Comparison of ENCODE assay signal across 23 mouse cellular contexts in genomic region chr11:90247793-90248192, GRCm38 (mm10).
"Had no signal": no experiment of that assay in that cellular context is flagged by ENCODE, and none has a peak within 500 bp of the region (broad histone marks: within the 10 kb centered on the region; RNA-seq: fewer than 3 reads in every experiment).

No protein-coding gene starts in this region.

- H3K9ac ChIP-seq: heart, embryonic 12.5 days; intestine, embryonic 15.5 days; limb, embryonic 12.5 days had no signal

- H3K9me3 ChIP-seq: heart, embryonic 10.5 days; heart, embryonic 12.5 days; hindbrain, embryonic 10.5 days; hindbrain, embryonic 13.5 days; intestine, embryonic 15.5 days; limb, embryonic 10.5 days; limb, embryonic 12.5 days had no signal

- DNase-seq: gastrocnemius, postnatal 14 days; gastrocnemius, postnatal 36 days; heart, adult 18-20 months; heart, postnatal 10 days; heart, postnatal 4 days; kidney, adult 18-20 months; kidney, adult 8-10 months; kidney, postnatal 10 days; kidney, postnatal 25 days; kidney, postnatal 4 days; liver had no signal

- H3K4me3 ChIP-seq: heart, embryonic 12.5 days; hindbrain, embryonic 13.5 days; intestine, embryonic 15.5 days; layer of hippocampus, adult 2 months; left cerebral cortex, adult 2 months; limb, embryonic 12.5 days had no signal

- H3K27ac ChIP-seq: intestine, embryonic 15.5 days; left cerebral cortex, adult 2 months; limb, embryonic 10.5 days; limb, embryonic 12.5 days had no signal

- H3K27me3 ChIP-seq: heart, embryonic 12.5 days; intestine, embryonic 15.5 days; limb, embryonic 12.5 days had no signal

- ATAC-seq: hindbrain, embryonic 16.5 days; inflammation-experienced regulatory T-cells, adult 6 months; intestine, embryonic 15.5 days; intestine, postnatal 0 days had no signal

- H3K36me3 ChIP-seq: heart, embryonic 12.5 days; hindbrain, embryonic 13.5 days; intestine, embryonic 15.5 days; limb, embryonic 12.5 days had no signal
